Mouse (Mus musculus) right cerebral cortex, postnatal 14 days (tissue): ENCODE results near the gene Zfp143.
"Not testable (repeated sequence)": the region's sequence is repeated elsewhere in the genome, so short reads cannot be mapped to it uniquely, and the experiment has no call there.

Experiments
- DNase-seq: peaks from one replicate; pipeline ENCODE4 v3.0.0; 2022

The Zfp143 gene

DNA sequence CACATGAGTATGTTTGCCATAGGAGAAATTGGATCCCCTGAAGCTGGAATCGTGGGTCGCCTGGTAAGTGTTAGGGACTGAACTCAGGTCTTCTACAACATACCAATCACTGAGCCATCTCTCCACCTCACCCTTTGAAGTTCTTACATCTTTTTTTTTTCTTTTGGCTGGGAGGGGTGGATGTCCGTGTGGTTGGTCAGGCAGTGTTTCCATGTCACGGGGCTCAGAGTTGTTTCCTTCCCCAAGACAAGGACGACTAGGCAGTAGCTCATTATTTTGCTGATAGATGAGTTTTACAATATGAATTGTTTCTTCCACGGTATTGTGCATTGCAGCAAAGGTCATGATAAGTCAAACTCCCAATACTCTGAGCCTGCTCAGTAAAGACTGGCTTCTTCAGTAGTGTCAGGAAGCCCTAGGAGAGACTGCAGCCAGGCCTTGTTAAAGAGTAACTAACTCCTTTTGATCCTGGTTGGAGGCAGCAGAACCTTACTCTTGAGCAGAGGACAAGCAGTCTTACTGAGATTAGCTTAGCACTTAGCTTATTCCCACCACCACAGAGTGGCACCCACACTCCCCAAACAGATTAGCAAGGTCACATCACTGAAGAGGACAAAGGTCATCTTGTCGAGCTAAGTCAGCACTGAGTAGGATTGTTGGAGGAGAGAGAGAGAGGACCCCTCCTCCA lies 36.2 kb downstream of the Zfp143 start:
- no peak for DNase-seq

DNA sequence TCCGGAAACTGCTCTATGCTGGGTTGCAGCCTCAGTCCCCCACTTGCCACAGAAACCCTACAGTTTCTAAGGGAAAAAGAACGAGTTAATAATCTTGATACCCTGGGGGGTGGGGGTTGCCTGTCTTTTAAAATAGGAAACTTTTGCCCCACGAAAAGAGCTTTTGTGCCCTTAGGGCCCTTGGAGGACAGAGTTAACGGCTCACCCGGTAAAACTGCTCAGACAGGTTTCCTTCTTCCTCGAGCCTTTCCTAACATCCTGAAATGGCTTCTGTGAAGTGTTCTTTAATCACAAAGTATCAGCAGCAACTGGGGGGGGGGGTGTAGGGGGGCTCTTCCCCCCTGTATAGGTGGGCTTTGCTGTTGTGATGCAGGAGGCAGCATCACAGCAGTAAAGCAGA lies 39.8 kb downstream of the Zfp143 start:
- DNase-seq: no peak

DNA sequence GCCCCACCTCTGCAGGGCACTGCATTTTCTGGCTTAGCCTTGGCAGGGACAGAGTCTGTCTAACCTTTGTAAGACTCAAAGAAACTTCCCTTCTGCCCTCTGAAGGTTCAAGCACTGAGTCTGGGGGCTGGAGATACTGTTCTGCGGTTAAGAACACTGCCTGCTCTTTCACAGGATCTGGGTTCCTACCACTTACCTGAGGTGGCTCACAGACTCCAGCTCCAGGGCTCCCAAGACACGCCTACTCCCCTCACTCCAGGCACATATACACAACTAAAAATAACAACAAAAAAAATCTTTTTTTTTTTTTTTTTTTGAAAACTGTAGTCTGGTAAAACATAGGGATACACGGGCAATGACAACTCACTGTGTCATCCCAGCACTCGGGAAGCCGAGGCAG lies 40.2 kb downstream of the Zfp143 start:
- no peak for DNase-seq

DNA sequence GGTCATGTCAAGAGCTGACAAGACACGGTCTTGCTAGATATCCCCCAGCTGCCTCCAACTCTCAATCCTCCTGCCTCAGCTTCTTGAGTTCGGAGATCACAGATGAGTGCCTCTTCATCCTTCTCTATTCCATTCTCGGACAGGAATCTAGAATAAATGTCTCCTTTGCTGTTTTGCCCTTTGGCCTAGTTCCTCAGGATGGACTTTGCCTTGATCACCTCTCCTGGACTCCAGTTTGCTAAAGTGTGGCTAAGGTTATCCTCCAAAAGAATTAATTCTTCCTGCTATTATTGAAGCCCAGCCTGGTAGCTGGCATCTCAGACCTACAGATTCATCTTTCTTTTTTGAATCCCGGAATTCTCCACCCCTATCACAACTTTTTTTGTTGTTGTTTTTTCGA lies 44.0 kb downstream of the Zfp143 start:
- no peak for DNase-seq

DNA sequence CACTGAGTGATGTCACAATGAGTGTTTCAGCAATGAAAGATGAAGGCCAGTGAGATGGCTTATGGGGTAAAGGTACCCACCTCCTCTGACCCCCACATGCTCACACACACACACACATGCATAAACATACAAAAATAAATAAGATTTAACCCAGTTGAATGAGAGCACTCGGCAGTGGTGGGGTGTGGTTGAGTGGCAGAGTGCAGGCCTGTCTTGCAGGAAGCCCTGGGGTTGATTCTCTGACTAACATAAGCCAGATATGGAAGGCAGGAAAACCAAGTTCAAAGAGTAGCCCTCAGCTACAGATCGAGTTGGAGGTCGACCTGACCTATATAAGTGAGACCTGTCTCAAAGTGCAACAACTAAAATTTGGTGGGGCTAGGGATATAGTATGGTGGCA lies 45.6 kb downstream of the Zfp143 start:
- no peak for DNase-seq

DNA sequence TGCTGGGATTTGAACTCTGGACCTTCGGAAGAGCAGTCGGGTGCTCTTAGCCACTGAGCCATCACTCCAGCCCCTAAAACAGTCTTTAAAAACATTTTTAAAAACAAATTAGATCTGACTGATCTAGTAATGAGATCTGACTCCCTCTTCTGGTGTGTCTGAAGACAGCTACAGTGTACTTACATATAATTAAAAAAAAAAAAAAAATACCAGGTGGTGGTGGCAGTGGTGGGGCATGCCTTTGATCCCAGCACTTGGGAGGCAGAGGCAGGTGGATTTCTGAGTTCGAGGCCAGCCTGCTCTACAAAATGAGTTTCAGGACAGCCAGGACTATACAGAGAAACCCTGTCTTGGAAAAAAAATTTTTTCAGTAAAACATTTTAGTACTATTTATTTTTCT lies 47.5 kb downstream of the Zfp143 start:
- DNase-seq: not testable (repeated sequence)

DNA sequence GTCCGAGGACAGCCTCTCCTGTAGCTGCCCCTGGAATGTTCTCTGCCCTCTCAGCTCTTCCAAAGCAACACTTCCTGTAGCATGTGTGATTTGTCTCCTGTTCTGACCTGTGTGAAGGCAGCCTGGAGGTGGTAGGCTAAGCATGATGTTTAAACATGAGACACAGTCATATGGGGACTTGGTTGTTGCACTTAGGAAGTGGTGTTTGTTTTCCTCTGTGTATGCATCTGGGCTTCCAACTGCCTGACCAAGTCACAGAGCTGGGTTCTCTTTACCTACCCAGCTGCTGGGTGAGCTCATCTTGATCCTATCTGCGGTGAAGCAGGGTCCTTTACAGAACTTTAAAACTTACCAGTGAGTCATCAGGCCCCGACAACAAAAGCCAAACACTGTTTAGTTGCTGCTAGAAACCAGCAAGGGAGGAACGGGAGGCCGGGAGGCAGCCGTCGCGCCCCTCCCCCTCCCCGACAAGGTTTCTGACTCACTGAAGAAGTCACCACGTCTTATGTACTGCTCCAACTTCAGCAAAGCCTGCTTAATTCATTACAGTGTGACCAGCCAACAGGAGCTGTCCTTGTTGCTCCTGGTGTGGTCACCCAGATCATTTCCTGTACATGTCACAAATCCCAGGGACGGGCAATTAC lies 48.1 kb downstream of the Zfp143 start:
- peak; percentile 65 for DNase-seq

DNA sequence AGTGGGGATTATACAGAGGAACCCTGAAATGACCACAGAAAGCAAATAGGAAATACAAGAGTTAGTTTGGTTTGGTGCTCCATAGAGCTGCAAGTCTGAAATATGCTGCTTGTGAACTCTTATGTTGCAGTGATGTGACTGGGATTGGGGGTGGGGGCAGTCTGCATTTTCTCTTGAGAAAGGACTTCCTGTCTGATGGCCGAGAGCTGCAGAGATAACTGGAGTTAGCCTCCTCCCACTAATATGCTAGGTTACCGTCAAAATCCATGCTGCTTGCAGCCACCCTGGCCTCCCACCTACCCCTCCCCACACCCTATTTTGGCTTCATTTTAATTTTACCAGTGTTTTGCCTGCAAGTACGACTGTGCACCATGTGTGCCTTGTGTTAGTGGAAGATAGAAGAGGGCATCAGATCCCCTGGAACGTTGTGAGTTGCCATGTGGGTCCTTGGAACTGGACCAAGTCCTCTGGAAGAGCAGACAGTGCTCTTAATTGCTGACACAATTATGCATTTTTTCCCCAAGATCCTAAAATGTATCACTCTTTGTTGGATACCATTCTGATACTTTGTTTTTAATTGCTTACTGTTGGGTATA lies 49.1 kb downstream of the Zfp143 start:
- no peak for DNase-seq

DNA sequence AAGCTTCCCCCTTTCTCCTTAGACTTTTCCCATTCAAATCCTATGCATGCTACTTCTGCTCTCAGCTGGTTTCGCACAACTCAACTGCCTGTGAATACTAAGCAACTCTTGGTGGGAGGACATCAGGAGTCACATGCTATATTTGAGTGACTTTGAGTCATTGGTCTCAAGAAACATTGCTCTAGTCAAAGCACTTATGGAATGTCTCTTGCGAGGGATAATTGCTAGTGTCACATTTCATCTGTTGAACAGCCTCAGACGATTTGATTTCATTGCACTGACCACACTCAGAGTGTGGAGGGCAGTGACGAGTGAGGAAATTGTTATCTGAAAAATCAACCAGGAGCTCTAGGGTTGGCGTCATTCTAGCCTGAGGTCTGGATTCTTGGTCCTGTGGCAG lies 53.7 kb downstream of the Zfp143 start:
- DNase-seq: no peak

DNA sequence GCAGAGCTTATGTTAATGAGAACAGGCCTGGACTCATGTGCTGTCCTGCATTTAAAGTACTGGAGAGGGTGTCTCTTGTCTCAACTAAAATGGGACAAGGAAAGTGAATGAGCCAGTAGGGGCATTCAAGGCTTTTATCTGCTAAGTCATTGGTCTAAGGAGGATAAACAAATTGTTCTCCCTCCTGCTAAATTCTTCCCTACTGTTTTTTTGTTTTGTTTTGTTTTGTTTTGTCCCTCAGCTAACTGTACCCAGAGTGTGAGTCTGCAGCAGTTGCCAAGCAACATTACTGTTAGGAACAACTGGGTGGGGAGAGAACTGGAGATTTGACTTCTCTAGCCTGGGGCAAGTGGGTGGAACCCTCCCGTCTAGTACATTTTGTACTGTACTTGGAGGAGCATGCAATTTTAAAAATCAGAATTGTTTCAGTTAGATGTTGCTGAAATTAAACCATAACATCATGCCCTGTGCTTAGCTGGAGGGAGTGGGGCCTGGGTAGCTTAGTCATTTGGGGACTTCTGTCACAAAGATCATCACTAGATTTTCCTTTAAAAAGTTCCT lies 55.8 kb downstream of the Zfp143 start:
- no peak for DNase-seq

DNA sequence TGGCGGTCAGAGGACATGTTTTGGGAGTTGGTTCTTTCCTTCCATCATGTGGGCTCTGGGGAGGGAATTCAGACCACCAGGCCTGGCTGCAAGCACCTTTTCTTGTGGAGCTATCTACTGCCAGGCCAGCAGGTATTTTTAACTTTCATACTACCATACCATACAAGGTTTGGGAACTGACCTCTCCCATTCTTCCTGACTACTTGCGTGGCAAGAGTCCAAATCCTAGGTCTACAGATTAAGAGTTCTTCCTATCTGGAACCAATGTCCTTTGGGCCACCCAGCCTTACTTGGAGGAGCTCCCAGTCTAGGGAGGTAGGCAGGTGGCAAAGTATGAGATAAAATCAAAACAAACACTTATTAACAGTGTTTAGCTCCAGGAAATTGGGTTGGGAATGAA lies 57.4 kb downstream of the Zfp143 start:
- no peak for DNase-seq

DNA sequence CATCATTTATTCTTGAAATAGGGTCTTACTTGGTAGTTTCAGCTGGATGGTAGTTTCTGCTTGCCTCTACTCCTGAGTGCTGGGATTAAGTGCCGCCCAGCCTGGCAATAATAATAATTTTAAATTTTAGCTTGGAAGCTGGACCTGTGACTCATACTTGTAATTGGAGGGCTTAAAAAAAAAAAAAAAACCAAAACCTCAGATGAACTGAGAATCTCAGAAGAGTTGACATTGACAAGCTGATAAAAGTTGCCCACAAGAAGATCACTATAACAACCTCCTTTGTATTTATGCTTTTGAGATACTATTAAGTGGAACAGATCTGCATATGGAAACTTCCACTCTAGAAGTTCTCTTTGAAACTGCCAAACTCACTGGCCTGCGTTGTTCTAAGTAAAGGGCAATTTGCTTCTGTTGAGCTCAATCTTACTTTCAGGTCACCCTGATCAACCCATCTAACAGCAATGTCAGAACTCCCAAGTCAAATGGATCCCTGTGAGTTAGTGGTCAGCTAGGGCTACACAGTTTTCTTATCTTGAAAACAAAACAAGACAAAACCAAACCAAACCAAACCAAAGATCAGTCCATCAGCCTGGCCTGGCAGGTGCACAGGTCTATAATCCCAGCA lies 59.3 kb downstream of the Zfp143 start:
- DNase-seq: no peak

DNA sequence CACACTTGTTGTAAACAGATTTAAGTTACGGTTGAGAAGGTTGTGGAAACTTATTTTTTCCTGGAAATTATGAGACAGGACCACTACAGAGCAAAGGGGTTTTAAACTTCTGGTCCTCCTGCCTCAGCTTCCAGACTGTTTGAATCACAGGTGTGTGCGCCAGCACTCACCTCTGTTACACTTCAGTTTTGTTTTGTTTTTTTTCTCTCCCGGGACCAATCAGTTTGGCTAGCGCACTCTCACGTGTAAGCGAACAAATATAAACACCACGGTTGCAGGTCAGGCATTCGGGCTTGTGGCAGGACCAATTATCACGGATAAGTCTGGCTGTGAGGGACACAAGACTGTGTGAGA lies 60.1 kb downstream of the Zfp143 start:
- no peak for DNase-seq

DNA sequence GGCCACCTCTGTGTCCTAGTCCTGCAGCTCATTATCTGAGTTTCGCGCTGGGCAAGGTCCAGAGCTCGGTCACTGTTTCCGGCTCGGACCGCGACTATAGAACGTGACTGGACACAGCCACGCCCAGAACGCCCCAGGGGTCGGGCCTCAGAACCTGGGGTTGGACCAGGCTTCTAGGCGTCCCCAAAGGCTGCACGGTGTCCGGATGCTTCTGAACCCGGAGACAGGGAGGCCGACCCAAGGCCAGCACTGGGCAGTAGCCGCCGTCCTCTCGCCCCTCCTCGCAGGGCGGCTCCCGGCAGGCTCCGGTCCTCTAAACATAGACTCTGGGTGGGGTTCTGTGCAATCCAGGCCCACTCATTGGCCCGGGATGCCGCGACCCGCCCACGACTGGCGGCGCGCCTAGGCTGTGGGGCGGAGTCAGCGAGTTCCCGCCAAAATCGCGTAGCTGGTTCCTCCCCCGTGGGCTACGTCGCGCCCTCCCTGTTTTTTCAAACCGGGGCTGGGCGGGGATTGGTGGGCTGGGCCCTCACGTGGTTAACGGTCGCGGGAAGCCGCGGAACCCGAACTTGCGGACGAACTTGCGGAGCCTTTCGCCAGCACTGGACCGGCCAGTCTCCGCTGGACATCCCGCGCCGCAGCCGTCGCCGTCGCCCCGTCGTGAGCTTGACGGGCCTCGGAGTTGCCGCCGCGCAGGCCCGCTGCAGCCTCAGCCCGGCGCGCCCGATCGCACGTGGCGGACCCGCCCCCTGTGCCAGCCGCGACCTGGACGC lies 60.7 kb downstream of the Zfp143 start, which contains the start of gene Wee1:
Wee1 (plus strand) TSS at position 531 of the 773 bp plus-strand sequence.
- peak; percentile 97 for DNase-seq

DNA sequence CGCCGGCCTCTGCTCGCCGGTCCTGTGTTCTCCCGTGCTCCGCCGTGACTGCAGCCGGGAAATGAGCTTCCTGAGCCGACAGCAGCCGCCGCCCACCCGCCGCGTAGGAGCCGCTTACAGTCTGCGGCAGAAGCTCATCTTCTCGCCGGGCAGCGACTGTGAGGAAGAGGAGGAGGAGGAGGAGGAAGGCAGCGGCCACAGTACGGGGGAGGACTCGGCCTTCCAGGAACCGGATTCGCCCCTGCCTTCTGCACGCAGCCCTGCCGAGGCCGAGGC lies 61.2 kb downstream of the Zfp143 start:
- DNase-seq: peak; percentile 58

DNA sequence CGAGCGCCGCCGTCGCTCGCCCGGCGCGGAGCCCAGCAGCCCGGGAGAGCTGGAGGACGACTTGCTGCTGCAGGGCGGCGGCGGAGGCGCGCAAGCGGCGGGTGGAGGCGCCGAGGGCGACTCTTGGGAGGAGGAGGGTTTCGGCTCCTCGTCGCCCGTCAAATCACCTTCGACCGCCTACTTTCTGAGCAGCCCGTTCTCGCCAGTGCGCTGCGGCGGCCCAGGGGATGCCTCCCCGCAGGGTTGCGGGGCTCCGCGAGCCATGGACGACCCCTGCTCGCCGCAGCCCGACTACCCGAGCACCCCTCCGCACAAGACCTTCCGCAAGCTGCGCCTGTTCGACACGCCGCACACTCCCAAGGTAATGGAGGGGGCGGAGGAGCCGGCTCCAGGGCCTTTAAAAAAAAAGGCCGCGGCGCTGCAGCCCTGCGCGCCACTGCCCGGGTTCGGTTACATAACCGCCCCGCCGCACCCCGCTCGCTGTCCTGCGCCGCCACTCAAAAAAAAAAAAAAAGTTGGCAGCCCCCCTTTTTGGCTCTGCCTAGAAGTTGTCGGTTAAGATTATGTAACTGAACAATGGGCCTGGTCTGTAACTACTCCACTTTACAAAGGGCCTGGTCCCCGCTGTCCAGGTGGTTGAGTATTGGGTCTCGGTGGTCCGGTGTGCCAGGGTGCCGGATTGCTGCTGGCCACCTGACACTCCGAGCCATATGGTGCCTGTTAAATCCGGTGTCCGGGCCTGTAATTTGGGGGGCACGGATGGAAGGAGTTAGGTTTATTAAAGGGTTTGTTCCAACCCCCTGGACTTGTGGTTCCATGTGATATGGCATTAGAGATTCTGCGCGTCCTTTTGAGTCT lies 61.8 kb downstream of the Zfp143 start:
- DNase-seq: peak; percentile 51

DNA sequence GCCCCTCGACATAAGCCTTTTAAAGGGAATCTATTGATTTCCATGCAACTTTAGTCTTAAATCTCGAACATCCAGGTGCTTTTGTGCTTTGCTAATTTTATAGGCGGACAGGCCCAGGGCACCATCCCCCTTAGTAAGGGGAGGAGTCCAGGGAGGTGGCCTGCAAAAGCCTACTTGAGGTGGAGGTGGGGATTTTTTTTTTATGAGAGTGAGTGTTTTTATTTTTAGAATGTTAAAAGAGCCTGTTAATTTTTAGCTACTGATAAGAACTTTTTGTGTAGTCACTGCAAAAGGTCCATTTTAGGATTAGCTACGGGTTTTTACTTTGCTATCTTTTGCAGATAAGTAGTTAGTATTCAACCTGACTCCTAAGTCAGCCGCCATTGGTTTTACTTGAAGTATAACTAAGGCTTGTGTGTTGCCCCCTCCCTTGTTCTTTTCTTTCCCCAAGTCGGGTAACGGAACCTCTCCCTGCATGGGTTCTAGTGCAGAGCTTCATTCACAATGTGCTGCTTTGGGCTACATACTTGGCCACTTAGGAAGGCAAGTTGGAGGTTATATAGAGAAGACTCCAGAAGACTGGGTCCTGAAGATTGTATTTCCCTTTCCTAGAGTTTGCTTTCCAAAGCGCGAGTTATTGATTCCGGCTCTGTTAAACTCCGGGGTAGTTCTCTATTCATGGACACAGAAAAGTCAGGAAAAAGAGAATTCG lies 63.0 kb downstream of the Zfp143 start:
- DNase-seq: no peak

DNA sequence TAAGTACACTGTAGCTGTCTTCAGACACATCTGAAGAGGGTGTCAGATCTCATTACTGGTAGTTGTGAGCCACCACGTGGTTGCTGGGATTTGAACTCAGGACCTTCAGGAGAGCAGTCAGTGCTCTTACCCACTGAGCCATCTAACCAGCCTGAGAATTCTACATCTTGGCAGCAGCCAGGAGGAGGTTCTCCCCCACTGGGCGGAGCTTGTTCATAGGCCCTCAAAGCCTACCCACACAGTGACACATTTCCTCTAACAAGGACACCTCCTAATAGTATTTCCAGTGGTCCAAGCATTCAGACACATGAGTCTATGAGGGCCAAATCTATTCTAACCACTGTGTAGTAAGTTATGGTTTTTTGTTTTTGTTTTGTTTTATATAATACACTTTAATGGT lies 67.5 kb downstream of the Zfp143 start:
- no peak for DNase-seq

DNA sequence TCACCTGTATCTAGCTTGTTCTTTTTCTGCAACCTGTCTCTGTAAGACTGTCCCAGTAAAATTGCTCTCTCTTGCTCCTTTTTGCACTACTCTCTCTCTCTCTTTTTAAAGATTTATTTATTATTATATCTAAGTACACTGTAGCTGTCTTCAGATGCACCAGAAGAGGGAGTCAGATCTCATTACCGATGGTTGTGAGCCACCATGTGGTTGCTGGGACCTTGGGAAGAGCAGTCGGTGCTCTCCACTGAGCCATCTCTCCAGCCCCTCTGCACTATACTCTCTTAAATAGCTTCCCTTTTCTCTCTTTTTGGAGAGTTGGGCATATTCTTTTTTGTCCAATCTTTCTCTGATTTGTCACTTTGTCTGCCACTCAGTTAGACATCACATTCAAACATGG lies 71.3 kb downstream of the Zfp143 start:
- not testable (repeated sequence) for DNase-seq

DNA sequence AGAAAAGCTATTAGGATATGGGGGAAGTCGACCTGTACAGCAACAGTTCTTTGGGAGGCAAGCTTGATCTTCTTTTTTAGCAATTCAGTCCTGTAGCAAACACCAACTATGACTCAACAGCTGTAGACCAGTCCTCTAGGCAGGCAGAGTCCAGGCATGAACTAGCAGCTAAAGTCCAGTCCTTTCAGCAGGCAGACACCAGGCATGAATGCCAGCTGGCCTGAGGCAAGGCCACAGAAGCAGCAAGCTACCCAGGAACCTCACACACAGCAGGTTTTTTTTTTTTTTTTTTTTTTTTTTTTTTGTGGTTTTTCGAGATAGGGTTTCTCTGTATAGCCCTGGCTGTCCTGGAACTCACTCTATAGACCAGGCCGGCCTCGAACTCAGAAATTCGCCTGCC lies 73.0 kb downstream of the Zfp143 start:
- DNase-seq: no peak

DNA sequence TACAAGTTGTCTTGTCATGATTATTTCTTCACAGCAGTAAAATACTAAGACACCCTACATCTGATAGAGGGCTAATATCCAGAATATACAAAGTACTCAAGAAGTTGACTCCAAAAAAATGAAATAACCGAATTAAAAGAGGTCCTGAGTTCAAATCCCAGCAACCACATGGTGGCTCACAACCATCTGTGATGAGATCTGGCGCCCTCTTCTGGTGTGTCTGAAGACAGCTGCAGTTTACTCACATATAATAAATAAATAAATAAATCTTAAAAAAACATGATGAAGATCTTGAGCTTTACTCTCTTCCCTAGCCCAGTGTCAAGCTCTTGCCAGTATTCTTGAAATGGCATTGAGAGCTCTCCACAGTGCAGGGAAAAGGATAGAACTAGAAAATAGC lies 77.5 kb downstream of the Zfp143 start:
- no peak for DNase-seq

DNA sequence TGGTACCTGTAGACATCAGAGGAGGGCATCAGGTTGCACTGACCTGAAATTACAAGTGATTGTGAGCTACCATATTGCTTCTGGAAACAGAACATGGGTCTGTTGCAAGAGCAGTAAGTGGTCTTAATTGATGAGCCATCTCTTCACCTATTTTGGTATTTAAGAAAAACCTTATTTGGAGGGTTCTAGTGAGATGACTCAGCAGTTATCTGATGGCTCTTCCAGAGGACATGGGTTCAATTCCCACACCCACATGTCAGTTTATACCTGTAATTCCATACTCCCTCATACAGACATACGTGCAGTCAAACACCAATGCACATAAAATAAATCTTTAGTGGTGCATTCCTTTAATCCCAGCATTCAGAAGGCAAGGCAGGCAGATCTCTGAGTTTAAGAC lies 82.8 kb downstream of the Zfp143 start:
- DNase-seq: no peak
